Mouse (Mus musculus) lung, adult 18-20 months (tissue): Measurements from ENCODE around the gene Bsg.

Experiments used
- DNase-seq, 2 experiments: peaks; one replicate each; pipeline ENCODE4 v3.0.0; 2022; ENCODE audit warnings: mixed read lengths in 2 of 2

Gene Bsg

GRCm38 (mm10) chr10:79705951-79706350 lies 1.7 kb downstream of the Bsg start:
- no peak for DNase-seq

GRCm38 (mm10) chr10:79706406-79707094 lies 2.3 kb downstream of the Bsg start:
- no peak for DNase-seq

GRCm38 (mm10) chr10:79707162-79707561 lies 2.9 kb downstream of the Bsg start:
- DNase-seq, result no peak

GRCm38 (mm10) chr10:79707759-79708158 lies 3.5 kb downstream of the Bsg start:
- no peak for DNase-seq

GRCm38 (mm10) chr10:79708668-79709067 lies 4.4 kb downstream of the Bsg start:
- peak in 1 of 2 experiments; percentile 51 for DNase-seq

GRCm38 (mm10) chr10:79709307-79709706 lies 5.0 kb downstream of the Bsg start:
- DNase-seq, result no peak

GRCm38 (mm10) chr10:79712029-79712428 lies 7.7 kb downstream of the Bsg start:
- DNase-seq, result no peak

- DNase-seq, result peak; percentile 74 to 79
Observed at GRCm38 (mm10) chr10:79712499-79713126, 8.3 kb downstream of the Bsg start.

GRCm38 (mm10) chr10:79713163-79713562 lies 8.9 kb downstream of the Bsg start:
- no peak for DNase-seq

- DNase-seq, result no peak
Observed at GRCm38 (mm10) chr10:79714996-79715395, 10.7 kb downstream of the Bsg start.

- DNase-seq, result no peak
Observed at GRCm38 (mm10) chr10:79716254-79716987, 12.1 kb downstream of the Bsg start, which contains the start of gene Hcn2. Gene Hcn2 (plus strand): TSS chr10:79716634.

- no peak for DNase-seq
Observed at GRCm38 (mm10) chr10:79716988-79717355, 12.7 kb downstream of the Bsg start.

- DNase-seq, result peak; percentile 48 to 63
Observed at GRCm38 (mm10) chr10:79717640-79718357, 13.5 kb downstream of the Bsg start.

- DNase-seq, result no peak
Observed at GRCm38 (mm10) chr10:79721089-79721488, 16.8 kb downstream of the Bsg start.

GRCm38 (mm10) chr10:79723047-79723446 lies 18.8 kb downstream of the Bsg start:
- no peak for DNase-seq

GRCm38 (mm10) chr10:79723692-79724091 lies 19.4 kb downstream of the Bsg start:
- no peak for DNase-seq

- peak; percentile 63 to 67 for DNase-seq
Observed at GRCm38 (mm10) chr10:79726090-79726489, 21.8 kb downstream of the Bsg start.

GRCm38 (mm10) chr10:79728323-79729249 lies 24.3 kb downstream of the Bsg start:
- no peak for DNase-seq

GRCm38 (mm10) chr10:79729357-79729965 lies 25.2 kb downstream of the Bsg start:
- no peak for DNase-seq

GRCm38 (mm10) chr10:79732500-79732899 lies 28.2 kb downstream of the Bsg start:
- DNase-seq, result no peak

- DNase-seq, result no peak
Observed at GRCm38 (mm10) chr10:79733847-79734246, 29.6 kb downstream of the Bsg start.

GRCm38 (mm10) chr10:79735361-79735760 lies 31.1 kb downstream of the Bsg start:
- DNase-seq, result no peak
